Mouse (Mus musculus) erythroblast, adult 5-6 weeks (primary cell): ENCODE data around the gene Casp3. TPM values are rescaled to one million over a fixed set of nuclear protein-coding genes. Genes with fewer than 3 reads are reported as not detected.
"Not testable (repeated sequence)": the region's sequence is repeated elsewhere in the genome, so short reads cannot be mapped to it uniquely, and the experiment has no call there.

Experiments used
- ATAC-seq: replicated peaks from 2 replicates; pipeline ENCODE4 v1.8.0; 2016; ENCODE audit warnings: moderate number of reproducible peaks, mild to moderate bottlenecking, moderate TSS enrichment, inconsistent platforms; ENCODE audit not compliant: poor library complexity, low FRiP score, severe bottlenecking
- total RNA-seq, 2 experiments: library from RNA; stranded (forward) in 1 of 2; stranded (reverse) in 1 of 2; fragments of 150-400 nt in 1 of 2; fragments of 200-764, 138-1000 nt in 1 of 2; gene quantifications; 2 replicates each; pipeline versions ENCODE4 v1.2.3 to v1.2.4; 2015 to 2017; ENCODE audit warnings: low replicate concordance in 2 of 2

Casp3 gene
- 18.4 and 31.5 TPM in 2 replicates for total RNA-seq (2015; ENCODE audit: low replicate concordance)
- total RNA-seq (2017; ENCODE audit: low replicate concordance): 39.3 and 41.9 TPM in 2 replicates

DNA sequence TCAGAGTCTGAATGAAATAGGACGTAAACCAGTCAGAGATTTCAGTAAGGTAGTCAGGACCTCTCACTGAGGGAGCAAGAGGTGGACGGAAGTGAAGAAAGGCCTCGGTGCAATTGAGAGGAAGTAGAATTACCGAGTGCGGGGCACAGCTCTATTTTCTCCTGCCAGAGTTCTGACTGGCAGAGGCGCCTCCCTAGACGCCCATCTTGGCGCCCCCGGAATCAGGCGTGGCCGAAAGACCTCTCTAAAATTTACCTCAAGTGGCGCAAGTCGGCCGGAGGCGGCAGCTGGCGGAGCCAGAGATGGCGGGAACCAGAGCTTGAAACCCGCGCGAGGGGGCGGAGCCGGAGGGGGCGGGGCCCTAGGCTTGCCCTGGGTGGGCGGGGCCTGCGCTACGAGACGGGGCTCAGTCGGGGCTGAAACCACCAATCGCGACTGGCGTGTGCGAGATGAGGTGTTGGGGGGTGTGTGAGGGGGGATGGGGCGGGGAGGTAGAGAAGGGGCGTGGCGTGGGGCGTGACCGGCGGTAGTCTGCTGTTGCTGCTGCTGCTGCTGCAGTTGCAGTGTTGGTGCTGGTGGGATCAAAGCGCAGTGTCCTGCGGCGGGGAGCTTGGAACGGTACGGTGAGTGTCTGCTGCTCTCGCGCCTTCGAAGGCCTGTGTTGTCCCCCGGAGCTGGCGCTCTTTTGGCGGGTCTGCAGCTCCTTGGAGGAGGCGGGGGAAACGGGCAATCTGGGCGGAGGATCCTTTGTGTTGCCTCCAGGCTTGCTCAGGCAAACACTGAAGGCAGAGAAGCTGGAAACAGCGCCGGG lies at the start of gene Casp3, which contains the start of gene Primpol:
Gene Casp3 (plus strand): TSS at position 413 of the 811 bp plus-strand sequence.
Gene Primpol (minus strand): TSS at position 334 of the 811 bp plus-strand sequence.
- peak; percentile 87 for ATAC-seq

- ATAC-seq: no peak
Observed at GRCm38 (mm10) chr8:46567946-46568345, 49.1 kb upstream of the Casp3 start.

DNA sequence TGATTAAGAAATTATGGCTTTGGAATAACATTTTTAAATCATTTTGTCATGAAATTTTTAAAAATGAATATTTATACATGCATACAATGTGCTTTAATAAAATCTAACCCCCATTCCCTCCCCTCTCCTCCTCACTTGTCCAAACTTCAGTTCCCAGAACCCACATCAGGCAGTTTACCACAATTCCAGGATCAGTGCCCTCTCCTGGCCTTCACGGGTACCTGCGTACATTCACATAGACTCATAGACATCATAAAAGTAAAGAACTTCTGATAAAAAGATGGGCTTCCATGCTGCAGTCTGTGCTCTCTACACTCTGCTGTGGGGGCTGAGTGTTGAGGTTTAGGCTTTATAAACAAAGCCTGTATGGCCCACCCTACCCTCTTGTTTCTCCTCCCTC lies 48.1 kb upstream of the Casp3 start:
- peak; percentile 53; the same call in 1 of the 2 replicates for ATAC-seq

DNA sequence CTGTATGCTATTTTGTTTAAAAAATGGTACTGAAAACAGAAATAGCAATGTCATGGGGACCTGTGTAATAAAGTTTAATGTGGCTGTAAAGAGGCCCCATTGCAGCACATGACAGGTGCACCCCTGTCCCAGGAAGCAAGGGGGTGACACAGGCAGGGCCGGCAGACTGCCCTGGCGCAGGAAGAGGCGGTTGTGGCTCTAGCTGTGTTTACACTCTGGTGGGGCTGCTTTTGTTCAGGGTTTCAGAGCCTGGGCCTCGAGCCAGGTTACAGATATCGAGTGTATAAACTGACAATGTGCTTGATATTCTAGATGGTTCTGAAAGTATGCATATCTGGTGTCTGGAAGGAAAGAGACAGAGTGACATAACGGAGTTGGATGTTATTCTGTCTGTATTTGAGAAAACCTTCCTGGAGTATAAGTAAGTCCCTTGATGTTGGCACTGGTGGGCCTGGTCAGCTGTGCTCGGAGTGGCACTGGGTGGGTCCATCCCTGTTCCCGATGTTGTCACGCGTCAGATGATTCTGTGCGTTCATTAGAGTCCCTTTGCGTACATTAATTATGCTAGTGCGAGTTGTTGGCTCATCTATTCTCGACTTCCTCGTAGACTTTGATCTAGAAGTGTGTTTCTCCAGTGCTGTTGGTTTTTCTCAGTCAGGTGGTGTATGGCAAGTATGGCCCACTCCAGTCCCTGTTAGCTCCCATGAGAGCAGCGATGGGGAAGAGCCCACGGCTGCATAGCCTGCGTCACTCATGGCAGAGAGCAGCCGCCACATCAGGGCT lies 47.2 kb upstream of the Casp3 start:
- ATAC-seq: no peak

- no peak for ATAC-seq
Observed at GRCm38 (mm10) chr8:46570673-46571072, 46.4 kb upstream of the Casp3 start.

DNA sequence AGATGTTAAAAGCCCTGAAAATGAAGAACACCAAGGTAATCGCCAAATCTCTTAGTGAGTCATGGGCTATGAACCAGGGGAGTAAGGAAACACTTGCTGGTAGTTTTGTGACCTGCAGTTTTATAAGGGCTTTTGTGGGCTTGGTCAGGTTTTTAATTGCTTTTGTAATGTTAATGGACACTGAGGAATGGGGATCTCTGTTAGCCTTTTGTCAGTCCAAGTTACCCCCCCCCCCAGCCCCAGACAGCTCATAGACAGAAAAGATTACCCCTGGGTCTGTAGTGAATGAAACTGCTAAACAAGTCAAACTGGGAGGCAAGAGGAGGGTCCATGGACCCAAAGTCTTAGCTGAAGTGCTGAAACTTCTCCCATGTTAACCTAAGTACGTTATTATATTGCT lies 43.6 kb upstream of the Casp3 start:
- no peak for ATAC-seq

DNA sequence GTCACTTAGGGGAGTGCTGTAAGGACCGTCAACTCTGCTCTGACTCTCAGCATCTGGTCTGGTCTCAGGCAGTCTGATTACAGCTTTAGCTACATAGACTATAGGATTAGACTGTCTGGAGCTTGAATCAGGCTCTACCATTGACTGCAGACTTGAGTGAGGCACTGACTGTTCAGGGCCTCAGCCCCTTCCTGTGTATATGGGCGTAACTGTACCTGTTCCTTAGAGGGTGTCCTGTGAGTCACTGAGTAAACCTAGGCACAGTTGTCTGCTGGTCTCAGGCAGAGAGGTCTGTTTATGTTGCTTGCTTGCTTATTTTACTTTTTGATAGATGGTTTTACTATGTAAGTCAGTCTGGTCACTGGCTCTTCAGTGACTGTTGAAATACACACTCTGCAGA lies 43.1 kb upstream of the Casp3 start:
- no peak for ATAC-seq

- no peak for ATAC-seq
Observed at GRCm38 (mm10) chr8:46578794-46579193, 38.3 kb upstream of the Casp3 start.

- ATAC-seq: not testable (repeated sequence)
Observed at GRCm38 (mm10) chr8:46584328-46584727, 32.8 kb upstream of the Casp3 start.

- no peak for ATAC-seq
Observed at GRCm38 (mm10) chr8:46585576-46585975, 31.5 kb upstream of the Casp3 start.

GRCm38 (mm10) chr8:46587911-46588310 lies 29.2 kb upstream of the Casp3 start:
- peak; percentile 70 for ATAC-seq

GRCm38 (mm10) chr8:46588663-46589062 lies 28.4 kb upstream of the Casp3 start:
- ATAC-seq: no peak

DNA sequence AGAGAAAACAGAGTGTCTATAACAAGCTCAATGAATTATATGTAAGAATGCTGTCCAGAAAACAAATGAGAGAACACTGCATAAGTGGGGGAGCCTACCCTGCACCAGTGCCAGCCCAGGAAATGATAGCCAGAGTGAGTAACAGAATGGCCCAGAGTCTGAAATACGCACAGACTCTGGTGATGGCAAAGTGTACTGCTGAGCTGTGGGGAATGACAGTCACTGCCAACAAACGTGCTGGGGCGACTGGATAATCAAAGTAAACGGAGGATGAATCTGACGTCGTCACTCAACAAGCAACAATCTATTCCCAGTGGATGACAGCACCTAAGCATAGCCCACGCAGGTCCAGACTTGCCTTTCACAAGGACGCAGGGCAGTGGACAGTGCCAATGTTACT lies 24.0 kb upstream of the Casp3 start:
- ATAC-seq: no peak

DNA sequence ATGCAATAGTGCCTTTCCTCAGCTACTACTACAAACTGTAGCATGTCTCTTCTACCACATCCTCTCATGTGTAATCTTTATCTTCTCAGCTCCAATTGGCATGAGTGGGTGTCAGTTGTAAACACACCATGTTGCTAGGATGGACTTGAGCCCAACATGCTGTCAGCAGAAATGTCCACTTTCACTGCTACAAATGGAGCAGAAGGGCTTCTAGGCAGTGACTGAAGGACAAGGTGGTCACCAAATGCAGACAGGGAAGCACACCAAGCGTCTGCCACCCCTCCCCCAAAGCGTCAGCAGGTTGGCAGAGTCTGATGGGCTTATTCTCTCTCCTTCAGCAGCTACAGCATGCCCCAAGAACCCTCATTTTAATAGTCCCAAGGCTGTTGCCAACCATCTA lies 23.3 kb upstream of the Casp3 start:
- no peak for ATAC-seq

GRCm38 (mm10) chr8:46595593-46595992 lies 21.5 kb upstream of the Casp3 start:
- no peak for ATAC-seq

DNA sequence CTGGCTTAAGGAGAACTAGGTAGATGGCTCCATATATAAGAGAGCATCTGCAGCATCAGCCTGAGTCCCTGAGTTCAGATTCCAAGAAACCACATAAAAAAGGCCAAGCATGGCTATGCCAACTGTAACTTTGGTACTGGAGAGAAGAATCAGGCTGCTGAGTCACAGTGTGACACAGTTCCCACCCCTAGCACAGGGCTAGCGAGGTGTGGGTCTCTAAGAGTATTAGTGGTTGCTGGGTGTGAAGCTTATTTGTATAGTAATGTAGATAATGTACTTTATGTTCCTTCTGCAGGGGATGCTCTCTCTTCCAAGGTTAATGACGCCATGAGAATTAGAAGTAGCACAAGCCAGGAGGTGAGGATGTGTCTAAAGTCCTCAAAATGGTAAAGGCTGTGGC lies 20.6 kb upstream of the Casp3 start:
- no peak for ATAC-seq

DNA sequence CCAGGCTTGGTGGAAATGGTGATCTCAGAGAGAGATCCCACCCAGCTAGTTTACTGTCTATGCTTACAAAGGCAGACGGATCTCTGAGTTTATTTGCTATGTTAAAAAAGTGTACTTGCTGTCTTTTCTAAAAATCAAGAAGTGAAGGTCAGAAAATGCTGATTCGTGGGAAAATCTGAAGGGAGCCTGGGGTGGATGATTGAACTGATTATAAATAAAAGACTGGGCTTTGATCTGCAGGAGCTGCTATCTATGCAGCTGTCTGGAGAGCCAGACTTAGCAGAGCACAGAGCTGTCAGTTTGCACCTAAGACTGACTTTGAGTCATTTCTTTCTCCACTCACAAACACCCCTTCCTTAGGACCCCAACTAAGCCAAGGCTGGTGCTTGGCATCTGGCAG lies 19.7 kb upstream of the Casp3 start:
- no peak for ATAC-seq

DNA sequence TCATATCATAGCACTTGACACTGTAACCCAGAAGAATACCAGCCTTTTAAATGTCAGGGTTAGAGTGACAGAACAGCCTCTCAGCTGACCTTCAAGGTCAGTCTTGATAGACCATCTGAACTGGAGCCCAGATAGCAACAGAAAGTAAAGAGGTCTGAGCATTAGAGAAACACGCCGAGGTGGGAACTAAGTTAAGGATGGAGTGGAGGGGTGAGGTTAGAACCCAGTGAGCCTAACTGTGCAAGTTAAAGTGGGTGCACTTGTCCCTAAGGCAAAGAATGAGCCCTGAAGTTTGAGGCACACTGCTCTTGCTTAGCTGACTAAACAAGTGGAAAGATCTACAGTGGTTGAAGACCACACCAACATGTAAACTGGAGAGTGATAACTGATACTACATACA lies 19.0 kb upstream of the Casp3 start:
- no peak for ATAC-seq

DNA sequence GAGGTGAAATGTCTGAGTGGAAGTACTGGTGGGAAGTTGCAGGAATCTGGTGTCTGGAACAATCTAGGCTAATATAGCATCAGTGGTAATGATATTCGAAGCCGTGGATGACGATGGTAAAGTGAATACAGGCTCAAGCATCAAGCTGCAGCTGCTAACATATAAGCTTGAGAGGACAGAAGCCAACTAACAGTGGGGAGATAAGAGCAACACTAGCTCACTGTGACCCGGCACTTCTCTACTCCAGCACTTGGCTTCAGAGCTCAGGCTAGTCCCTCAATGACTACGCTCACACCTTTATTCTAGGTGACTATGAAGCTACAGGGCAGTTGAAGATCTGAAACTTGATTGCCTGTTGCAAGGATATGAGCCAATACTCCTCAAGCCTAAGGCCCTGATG lies 18.3 kb upstream of the Casp3 start:
- no peak for ATAC-seq

GRCm38 (mm10) chr8:46599314-46599904 lies 17.7 kb upstream of the Casp3 start:
- no peak for ATAC-seq
